Mouse (Mus musculus) embryo, embryonic 9.5 days (tissue): ENCODE data around the gene Lrriq1.

Experiments
- DNase-seq: peaks from one replicate; pipeline ENCODE4 v3.0.0-alpha.2; 2017; ENCODE audit errors: extremely low spot score

Gene Lrriq1

DNA sequence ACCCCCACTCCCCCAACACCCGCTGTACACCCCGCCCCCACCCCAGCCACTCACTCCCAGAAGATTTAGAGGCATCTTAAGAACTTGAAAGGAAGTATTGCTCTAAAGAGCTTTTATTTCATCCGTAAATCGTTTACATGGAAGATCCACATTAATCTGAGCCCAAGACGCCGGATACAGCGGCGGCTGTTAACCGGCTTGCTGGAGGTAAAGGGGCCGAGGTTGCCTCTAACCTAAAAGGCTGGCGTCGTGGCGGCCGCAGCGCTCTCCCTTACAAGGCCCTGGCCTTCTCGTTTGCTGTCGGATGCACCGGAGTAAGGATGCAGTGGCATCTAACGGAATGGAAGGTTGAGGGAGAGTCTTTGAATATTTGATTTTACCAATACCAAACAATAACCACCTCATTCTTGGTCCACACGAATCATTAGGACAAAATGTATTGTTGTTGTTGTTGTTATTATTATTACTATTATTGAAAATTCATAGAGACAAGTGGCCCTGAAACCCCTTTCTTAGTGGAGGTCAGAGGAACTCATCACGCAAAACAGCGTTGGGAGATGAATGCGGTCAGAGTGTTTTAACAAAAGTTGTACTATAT is 206.9 kb downstream of the Lrriq1 start:
- no peak for DNase-seq

DNA sequence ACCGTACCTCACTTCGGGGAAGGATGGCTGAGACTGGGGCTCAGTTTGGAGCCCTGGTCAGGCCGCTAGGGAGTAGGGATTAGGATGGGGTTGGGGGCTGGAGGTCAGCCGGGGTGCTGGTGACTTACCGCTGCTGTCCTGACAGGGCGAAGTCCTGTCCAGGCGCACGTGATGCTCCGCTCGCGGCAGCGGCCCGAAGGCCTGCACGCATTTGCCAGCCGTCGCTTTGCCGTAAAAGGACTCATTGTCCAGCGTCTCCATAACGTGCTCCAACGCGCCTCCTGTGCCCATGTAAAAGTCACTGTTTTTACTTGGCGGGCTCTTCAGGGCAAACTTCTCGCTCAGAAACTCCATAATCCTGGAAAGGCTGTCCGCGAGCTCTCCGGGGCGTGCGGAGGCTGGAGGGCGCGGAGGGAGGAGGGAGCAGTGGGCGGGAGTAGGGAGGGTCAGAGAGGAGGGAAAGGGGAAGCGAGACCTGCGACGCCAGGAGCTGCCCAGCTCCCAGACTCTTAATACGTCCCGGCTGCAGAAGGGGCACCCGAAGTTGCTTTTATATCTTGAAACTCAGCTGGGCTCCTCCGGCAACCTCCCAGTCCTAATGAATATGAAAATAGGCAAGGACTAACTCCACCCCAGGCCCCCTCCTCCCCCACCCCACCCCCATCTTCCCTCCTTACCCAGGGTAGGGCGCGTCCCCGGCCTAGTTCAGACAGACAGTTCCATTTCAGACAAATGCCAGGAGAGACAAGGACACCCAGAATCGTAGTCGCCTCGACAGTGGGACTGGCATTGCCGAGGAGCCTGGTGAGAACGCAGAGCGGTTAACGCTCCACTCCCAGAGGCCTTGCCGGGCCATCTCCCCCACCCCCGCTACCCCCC is 207.6 kb downstream of the Lrriq1 start:
- peak; percentile 84 for DNase-seq

DNA sequence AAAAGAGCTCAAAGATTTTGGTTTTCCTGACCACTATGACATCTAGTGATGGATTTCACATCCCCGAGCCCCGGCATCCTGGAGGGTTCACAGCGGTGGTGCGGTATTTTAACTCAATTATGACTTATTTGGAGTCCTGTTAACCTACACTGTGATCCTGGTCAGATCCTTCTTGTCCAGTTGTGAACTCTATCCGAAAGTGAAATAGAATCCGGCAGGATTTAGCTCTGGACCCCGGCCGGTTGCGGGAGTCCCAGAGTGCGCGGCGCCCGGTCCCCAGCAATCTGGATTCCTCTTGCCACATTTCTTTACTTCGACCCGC is 208.2 kb downstream of the Lrriq1 start:
- no peak for DNase-seq

DNA sequence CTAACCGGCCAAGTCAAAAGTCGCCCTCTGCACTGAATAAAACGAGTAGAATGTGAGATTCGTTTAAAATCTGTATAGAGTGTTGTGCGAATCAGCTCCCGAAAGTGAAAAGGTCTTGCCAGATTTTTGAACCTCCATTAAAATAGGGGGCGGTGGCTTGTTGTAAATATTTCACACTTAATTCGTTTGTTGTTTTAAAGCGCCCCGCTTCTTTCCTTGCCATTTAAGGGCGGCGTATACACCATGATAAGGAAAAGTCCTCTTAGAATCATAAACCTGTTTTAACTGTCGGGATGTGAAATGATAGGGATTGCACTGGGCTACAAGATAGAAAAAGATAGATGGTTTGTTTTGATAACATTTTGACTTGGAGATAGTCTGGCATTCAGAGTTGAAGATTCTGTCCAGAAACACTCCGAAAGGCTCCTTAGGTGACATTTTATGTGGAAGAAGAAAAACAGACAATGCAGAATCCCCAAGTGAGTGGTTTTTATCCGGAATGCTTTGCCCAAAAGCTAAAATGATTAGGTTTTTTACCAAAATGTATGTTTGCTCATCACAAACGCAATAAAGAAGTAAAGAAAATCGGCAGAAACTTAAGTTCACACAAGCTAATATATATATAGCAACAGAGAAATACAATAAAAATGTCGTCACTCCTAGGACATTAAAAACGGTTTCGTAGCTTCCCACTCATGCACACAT is 208.7 kb downstream of the Lrriq1 start:
- DNase-seq, result no peak

DNA sequence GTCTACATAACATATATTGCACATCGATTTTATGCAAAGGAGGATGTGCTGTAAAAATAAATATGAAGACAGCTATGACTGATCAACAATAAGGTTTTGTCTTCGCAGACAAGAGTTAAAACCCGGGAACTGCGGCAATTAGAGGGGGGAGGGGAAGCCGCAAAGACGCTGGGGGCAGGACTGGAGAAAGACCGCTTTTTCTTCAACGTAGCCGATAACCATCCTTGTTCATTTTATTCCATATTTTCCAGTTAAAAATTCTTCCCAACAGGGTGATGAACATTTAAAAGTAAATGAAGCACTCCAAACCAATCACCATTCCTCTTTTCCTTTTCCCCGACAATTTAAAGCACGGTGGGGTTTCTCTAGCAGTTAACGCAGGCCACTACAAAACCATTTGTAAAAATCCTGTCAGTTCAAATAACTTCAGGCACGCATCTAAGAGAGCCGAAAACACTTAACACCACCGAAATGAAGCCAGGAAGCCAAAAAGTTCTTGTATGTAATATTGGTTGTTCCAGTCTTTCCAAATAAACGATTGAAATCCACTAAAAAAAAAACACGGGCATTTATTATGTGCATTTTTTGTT is 209.4 kb downstream of the Lrriq1 start:
- peak; percentile 73 for DNase-seq

DNA sequence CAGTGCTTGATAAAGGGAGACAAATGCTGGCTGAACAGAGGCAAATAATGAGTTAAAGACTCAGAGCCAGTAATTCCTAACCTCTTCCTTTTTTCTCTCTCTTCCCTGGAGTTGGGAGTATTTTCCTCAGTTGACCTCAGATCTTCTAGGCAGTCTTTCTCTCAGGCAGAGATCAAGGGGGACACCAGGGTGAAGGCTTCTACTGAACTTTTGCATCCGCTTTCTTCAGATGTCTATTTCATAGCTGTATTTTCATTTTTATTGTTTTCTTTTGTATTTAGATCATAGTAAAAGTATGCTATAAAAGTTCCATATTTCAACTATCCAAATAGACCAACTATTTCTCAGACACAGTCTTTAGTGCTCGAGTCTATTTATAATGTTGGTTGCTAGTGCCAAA is 233.6 kb downstream of the Lrriq1 start:
- no peak for DNase-seq

DNA sequence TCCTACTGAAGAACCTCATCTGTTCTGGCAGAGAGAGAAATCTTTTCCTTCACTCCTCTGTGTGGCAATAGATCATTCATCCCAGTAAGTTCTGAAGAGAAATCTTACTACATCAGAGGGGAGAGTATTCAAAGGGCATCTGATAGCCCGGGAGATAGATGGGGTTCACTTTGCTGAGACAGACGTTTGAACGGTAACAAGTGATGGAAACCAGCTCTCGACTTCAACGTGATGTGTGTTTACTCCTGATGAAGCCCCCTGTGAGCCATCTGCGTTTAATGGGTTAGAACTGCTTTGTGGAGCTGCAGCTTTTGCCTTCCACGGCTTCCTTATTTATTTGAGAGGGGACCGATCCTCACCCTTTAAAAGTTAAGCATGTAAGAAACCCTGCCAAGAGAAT is 235.2 kb downstream of the Lrriq1 start:
- DNase-seq, result peak; percentile 31

DNA sequence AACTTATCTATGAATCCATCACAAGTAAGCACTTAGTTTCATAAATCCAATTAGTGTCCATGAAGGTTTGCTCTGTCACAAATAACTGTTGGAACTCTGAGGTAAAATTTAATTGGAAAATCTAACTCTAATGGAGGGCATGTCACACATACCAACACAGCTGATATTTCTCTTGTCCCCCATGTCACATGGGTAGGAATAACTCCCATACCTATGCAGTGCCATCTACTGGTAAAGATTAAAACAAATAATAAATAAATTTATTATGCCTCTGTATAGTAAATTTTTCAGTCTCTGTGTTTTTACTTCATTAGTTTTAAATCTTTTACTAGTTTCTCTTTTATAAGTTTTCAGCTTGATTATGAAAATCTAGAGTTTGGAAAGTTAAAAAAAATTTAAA is 236.5 kb downstream of the Lrriq1 start:
- DNase-seq, result no peak
